In the genomic region with DNA sequence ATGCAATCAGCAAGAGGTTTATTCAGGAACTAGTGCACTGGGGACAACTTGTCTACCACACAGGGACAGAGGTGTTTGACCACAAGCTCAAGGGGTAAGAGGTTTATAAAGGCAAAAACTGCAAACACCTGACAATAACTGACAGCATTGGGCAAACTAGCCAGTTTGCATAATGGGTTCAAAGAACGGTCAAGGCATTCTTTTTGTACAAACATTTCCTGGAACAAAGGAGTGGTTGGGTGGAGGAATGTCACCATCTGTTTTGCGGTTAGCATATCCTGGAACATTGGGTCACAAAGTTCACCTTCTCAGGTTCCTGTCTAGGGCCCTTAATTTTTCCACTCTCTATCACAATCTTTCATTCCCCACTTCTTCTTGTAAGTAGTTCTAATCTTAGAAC, we compare ENCODE assay signal across 27 mouse cellular contexts. TPM values are rescaled to one million over a fixed set of nuclear protein-coding genes. Genes with fewer than 3 reads are reported as not detected.
DNase-seq lines count a peak whose midpoint lies in the region; ATAC-seq and TF ChIP-seq lines count a peak whose summit lies in the region.
"Had no signal": no experiment of that assay in that cellular context is flagged by ENCODE, and none has a peak within 500 bp of the region (broad histone marks: within the 10 kb centered on the region; RNA-seq: fewer than 3 reads in every experiment).

No protein-coding gene starts in this region.

- ATAC-seq in intestine, postnatal 0 days: peak; percentile 53
- no peak for ATAC-seq in intestine, embryonic 16.5 days
- ATAC-seq in liver, embryonic 12.5 days: no peak
- ATAC-seq: Patski had no signal

- H3K9ac ChIP-seq in intestine, postnatal 0 days (ENCODE audit: low read depth, low read length): no peak overlapping the region
- no peak overlapping the region for H3K9ac ChIP-seq in intestine, embryonic 16.5 days (ENCODE audit: low read depth, low read length)
- no peak overlapping the region for H3K9ac ChIP-seq in liver, adult 2 months (ENCODE audit: low read depth, low read length)
- no peak overlapping the region for H3K9ac ChIP-seq in liver, embryonic 12.5 days
- H3K9ac ChIP-seq: limb, embryonic 12.5 days; liver, embryonic 15.5 days had no signal

- H3K4me2 ChIP-seq in intestine, postnatal 0 days (replicated peaks; ENCODE audit: low read depth): no peak overlapping the region
- no peak overlapping the region for H3K4me2 ChIP-seq in intestine, embryonic 16.5 days (ENCODE audit: low read depth, low read length)
- no peak overlapping the region for H3K4me2 ChIP-seq in liver, embryonic 12.5 days
- H3K4me2 ChIP-seq in myocyte (ENCODE audit: low read depth): no peak overlapping the region
- H3K4me2 ChIP-seq: heart, embryonic 11.5 days; limb, embryonic 12.5 days; liver, embryonic 15.5 days had no signal

- H3K9me3 ChIP-seq in intestine, postnatal 0 days (ENCODE audit: control insufficient read depth): 0 out of 2 replicates have a peak, but pooled peaks cover 3% of the 10 kb centered on the region
- H3K9me3 ChIP-seq in intestine, embryonic 16.5 days (ENCODE audit: control insufficient read depth, low read length): 0 out of 2 replicates have a peak, but pooled peaks cover 3% of the 10 kb centered on the region
- peaks cover 36% of the 10 kb centered on the region for H3K9me3 ChIP-seq in liver, embryonic 12.5 days (replicated peaks)

- TF ChIP-seq CTCF in intestine, postnatal 0 days (IDR thresholded peaks at IDR 0.05; ENCODE audit: low read depth): no peak
- TF ChIP-seq CTCF in liver, adult 2 months (IDR thresholded peaks at IDR 0.05; ENCODE audit: low read depth, low read length): no peak

- H3K27ac ChIP-seq in intestine, postnatal 0 days (ENCODE audit: low read depth, low read length): no peak overlapping the region
- H3K27ac ChIP-seq in intestine, embryonic 16.5 days (ENCODE audit: low read length): no peak overlapping the region
- no peak overlapping the region for H3K27ac ChIP-seq in liver, adult 2 months (replicated peaks; ENCODE audit: insufficient read depth, low read depth, low read length)
- no peak overlapping the region for H3K27ac ChIP-seq in liver, embryonic 12.5 days
- H3K27ac ChIP-seq: forebrain, embryonic 10.5 days; limb, embryonic 12.5 days; liver, embryonic 15.5 days; macrophage; midbrain, embryonic 10.5 days had no signal

- H3K4me3 ChIP-seq in intestine, postnatal 0 days (ENCODE audit: low read depth, low read length): no peak overlapping the region
- no peak overlapping the region for H3K4me3 ChIP-seq in intestine, embryonic 16.5 days (ENCODE audit: low read length)
- no peak overlapping the region for H3K4me3 ChIP-seq in liver, adult 2 months (ENCODE audit: insufficient read depth, low read depth, low read length)
- no peak overlapping the region for H3K4me3 ChIP-seq in liver, embryonic 12.5 days
- no peak overlapping the region for H3K4me3 ChIP-seq in myocyte
- H3K4me3 ChIP-seq: forebrain, embryonic 10.5 days; limb, embryonic 12.5 days; liver, embryonic 15.5 days; midbrain, embryonic 10.5 days had no signal

- peak; percentile 77 for DNase-seq in liver, adult 2 months (ENCODE audit: extremely low read depth, low read depth, low spot score)
- peak; percentile 82 for DNase-seq in ES-CJ7 (ENCODE audit: low read depth, low spot score)
- no peak for DNase-seq in right cerebral cortex, postnatal 4 days
- no peak for DNase-seq in gastrocnemius, postnatal 10 days
- DNase-seq: adrenal gland, postnatal 36 days; cerebellum, adult 11-12 months; cerebellum, postnatal 36 days; heart, postnatal 10 days; retina, postnatal 1 day had no signal

- H3K4me1 ChIP-seq in intestine, postnatal 0 days (replicated peaks; ENCODE audit: control insufficient read depth, insufficient read depth, low read length): no peaks in the 10 kb centered on the region
- H3K4me1 ChIP-seq in intestine, embryonic 16.5 days (ENCODE audit: control insufficient read depth, insufficient read depth, low read length): no peaks in the 10 kb centered on the region
- H3K4me1 ChIP-seq in liver, adult 2 months (ENCODE audit: control insufficient read depth, insufficient read depth, low read length): no peaks in the 10 kb centered on the region
- no peaks in the 10 kb centered on the region for H3K4me1 ChIP-seq in liver, embryonic 12.5 days
- H3K4me1 ChIP-seq: forebrain, embryonic 10.5 days; limb, embryonic 12.5 days; liver, embryonic 15.5 days; midbrain, embryonic 10.5 days had no signal

- H3K27me3 ChIP-seq in intestine, postnatal 0 days (replicated peaks; ENCODE audit: control insufficient read depth, insufficient read depth, low read length): no peaks in the 10 kb centered on the region
- no peaks in the 10 kb centered on the region for H3K27me3 ChIP-seq in intestine, embryonic 16.5 days (replicated peaks; ENCODE audit: control insufficient read depth, insufficient read depth, low read length)
- no peaks in the 10 kb centered on the region for H3K27me3 ChIP-seq in liver, adult 2 months (ENCODE audit: control insufficient read depth, insufficient read depth, low read length)
- H3K27me3 ChIP-seq in liver, embryonic 12.5 days (replicated peaks): no peaks in the 10 kb centered on the region
- no peaks in the 10 kb centered on the region for H3K27me3 ChIP-seq in myocyte (ENCODE audit: control insufficient read depth, insufficient read depth, insufficient read length)
- H3K27me3 ChIP-seq: limb, embryonic 12.5 days; liver, embryonic 15.5 days; Patski had no signal

- no peaks in the 10 kb centered on the region for H3K79me2 ChIP-seq in liver, adult 2 months (ENCODE audit: control insufficient read depth, insufficient read depth, low read length)
- H3K79me2 ChIP-seq in myocyte (ENCODE audit: control insufficient read depth, insufficient read depth): no peaks in the 10 kb centered on the region

- no peak overlapping the region for H3ac ChIP-seq in myocyte (ENCODE audit: control insufficient read depth, insufficient read length)

- H3K36me3 ChIP-seq in intestine, postnatal 0 days (ENCODE audit: control insufficient read depth, insufficient read depth): no peaks in the 10 kb centered on the region
- H3K36me3 ChIP-seq in intestine, embryonic 16.5 days (ENCODE audit: control insufficient read depth, insufficient read depth, low read length): no peaks in the 10 kb centered on the region
- no peaks in the 10 kb centered on the region for H3K36me3 ChIP-seq in liver, adult 2 months (ENCODE audit: control insufficient read depth, insufficient read depth, low read length)
- H3K36me3 ChIP-seq in liver, embryonic 12.5 days: no peaks in the 10 kb centered on the region
- no peaks in the 10 kb centered on the region for H3K36me3 ChIP-seq in myocyte (ENCODE audit: control insufficient read depth, insufficient read depth)
- H3K36me3 ChIP-seq: forebrain, embryonic 10.5 days; limb, embryonic 12.5 days; liver, embryonic 15.5 days; midbrain, embryonic 10.5 days had no signal

- TF ChIP-seq POLR2A in liver, adult 2 months (IDR thresholded peaks at IDR 0.05; ENCODE audit: extremely low read depth, insufficient read depth, low read length): no peak
- TF ChIP-seq POLR2A in myocyte (IDR thresholded peaks at IDR 0.05; ENCODE audit: insufficient read length, low read depth): no peak

- WGBS in intestine, postnatal 0 days: 59% methylated on average over 2 of the region's 2 CpGs
- WGBS in intestine, embryonic 16.5 days: 84% methylated on average over 2 of the region's 2 CpGs
- 32% methylated on average over 2 of the region's 2 CpGs for WGBS in liver, adult 2 months
- WGBS in liver, embryonic 12.5 days (ENCODE audit: insufficient replicate concordance): 73% methylated on average over 2 of the region's 2 CpGs

TF ChIP-seq in myocyte, 11 proteins besides CTCF, POLR2A, EP300 and RAD21:
- peak; percentile 52 for TF ChIP-seq TCF12 (IDR thresholded peaks at IDR 0.05; ENCODE audit: insufficient read depth, poor library complexity, severe bottlenecking)
- TF ChIP-seq MYOD1 (IDR thresholded peaks at IDR 0.05; ENCODE audit: control insufficient read depth in 1 of 3, insufficient read length in 2 of 3, low read depth in 2 of 3): peak in 2 of 3 experiments; percentile 4 to 44
- TF ChIP-seq TCF3 (IDR thresholded peaks at IDR 0.05; ENCODE audit: insufficient read length, low read depth): no peak
- TF ChIP-seq CEBPB (IDR thresholded peaks at IDR 0.05; ENCODE audit: insufficient read depth, poor library complexity, severe bottlenecking): peak; percentile 58; the same call in 1 of the 2 replicates

RNA-seq across cellular contexts. Expression of a gene that starts 16.4 kb away (rescaled TPM):
- polyA plus RNA-seq in intestine, postnatal 0 days (2015; fragmentation: Nextera tagmentation; extraction: Ambion mirVana): not detected in 2 replicates
- not detected in 2 replicates for polyA plus RNA-seq in intestine, embryonic 16.5 days (2015; fragmentation: Nextera tagmentation; extraction: Ambion mirVana)
- total RNA-seq in liver, adult 2 months (2014; rRNA removed): not detected in 2 replicates
- not detected in 2 replicates for polyA plus RNA-seq in liver, adult 2 months (2012; rRNA removed)
- not detected in 2 replicates for polyA plus RNA-seq in liver, embryonic 12.5 days (2016; fragmentation: Nextera tagmentation; extraction: Ambion mirVana)
- polyA plus RNA-seq in myocyte (2012; fragmentation: generic; extraction: Trizol): 0.02 TPM
- total RNA-seq in gastrocnemius, postnatal 10 days (2021): not detected
- total RNA-seq: adrenal gland, postnatal 36 days; gastrocnemius, adult 18-20 months; granulocyte monocyte progenitor cell, adult 5-6 weeks; layer of hippocampus, postnatal 25 days; left cerebral cortex, postnatal 10 days had no signal
- polyA plus RNA-seq: forebrain, embryonic 10.5 days; heart, embryonic 11.5 days; hindbrain, embryonic 11.5 days; limb, embryonic 12.5 days; liver, embryonic 15.5 days; macrophage; midbrain, embryonic 10.5 days; neural tube, embryonic 11.5 days; small intestine, adult 2 months had no signal

RNA-seq across cellular contexts. Expression of a gene that starts 16.4 kb away (rescaled TPM):
- polyA plus RNA-seq in intestine, postnatal 0 days (2015; fragmentation: Nextera tagmentation; extraction: Ambion mirVana): 0.01 TPM in 1 of 2 replicates, not detected in the other
- not detected in 2 replicates for polyA plus RNA-seq in intestine, embryonic 16.5 days (2015; fragmentation: Nextera tagmentation; extraction: Ambion mirVana)
- not detected in 2 replicates for total RNA-seq in liver, adult 2 months (2014; rRNA removed)
- polyA plus RNA-seq in liver, adult 2 months (2012; rRNA removed): not detected in 2 replicates
- polyA plus RNA-seq in liver, embryonic 12.5 days (2016; fragmentation: Nextera tagmentation; extraction: Ambion mirVana): not detected in 2 replicates
- polyA plus RNA-seq in myocyte (2012; fragmentation: generic; extraction: Trizol): 0.04 TPM
- total RNA-seq in gastrocnemius, postnatal 10 days (2021): not detected
- total RNA-seq: adrenal gland, postnatal 36 days; gastrocnemius, adult 18-20 months; granulocyte monocyte progenitor cell, adult 5-6 weeks; heart, postnatal 10 days; layer of hippocampus, postnatal 25 days; left cerebral cortex, postnatal 10 days had no signal
- polyA plus RNA-seq: forebrain, embryonic 10.5 days; heart, embryonic 11.5 days; hindbrain, embryonic 11.5 days; limb, embryonic 12.5 days; liver, embryonic 15.5 days; macrophage; midbrain, embryonic 10.5 days; neural tube, embryonic 11.5 days; small intestine, adult 2 months had no signal

RNA-seq across cellular contexts. Expression of a gene that starts 23.6 kb away (rescaled TPM):
- polyA plus RNA-seq in intestine, postnatal 0 days (2015; fragmentation: Nextera tagmentation; extraction: Ambion mirVana): not detected in 2 replicates
- polyA plus RNA-seq in intestine, embryonic 16.5 days (2015; fragmentation: Nextera tagmentation; extraction: Ambion mirVana): not detected in 2 replicates
- not detected in 2 replicates for total RNA-seq in liver, adult 2 months (2014; rRNA removed)
- not detected in 2 replicates for polyA plus RNA-seq in liver, adult 2 months (2012; rRNA removed)
- not detected in 2 replicates for polyA plus RNA-seq in liver, embryonic 12.5 days (2016; fragmentation: Nextera tagmentation; extraction: Ambion mirVana)
- not detected for polyA plus RNA-seq in myocyte (2012; fragmentation: generic; extraction: Trizol)
- not detected for total RNA-seq in gastrocnemius, postnatal 10 days (2021)
- total RNA-seq: adrenal gland, postnatal 36 days; gastrocnemius, adult 18-20 months; granulocyte monocyte progenitor cell, adult 5-6 weeks; heart, postnatal 10 days; layer of hippocampus, postnatal 25 days; left cerebral cortex, postnatal 10 days had no signal
- polyA plus RNA-seq: forebrain, embryonic 10.5 days; heart, embryonic 11.5 days; hindbrain, embryonic 11.5 days; limb, embryonic 12.5 days; liver, embryonic 15.5 days; macrophage; midbrain, embryonic 10.5 days; neural tube, embryonic 11.5 days; Patski; small intestine, adult 2 months had no signal

Comparison
In these comparisons a context has a peak if more than half of its experiments do, and no peak if none do; other contexts are left out.
1. DNase-seq: peak in liver, adult 2 months (single experiment) and ES-CJ7 (single experiment); none in right cerebral cortex, postnatal 4 days (single experiment) and gastrocnemius, postnatal 10 days (single experiment).